Mouse (Mus musculus) myocyte (in vitro differentiated cells): Measurements from ENCODE around the gene Dlx3. TPM values are rescaled to one million over a fixed set of nuclear protein-coding genes. Genes with fewer than 3 reads are reported as not detected.
A peak's percentile ranks its signal among the peaks of the same experiment; 100 is the strongest.

Source experiments
- H3K27me3 ChIP-seq: one replicate; pipeline ENCODE4 v1.6.1; 2011; ENCODE audit not compliant: control insufficient read depth, insufficient read depth, insufficient read length
- H3K36me3 ChIP-seq: one replicate; pipeline ENCODE4 v1.6.1; 2011; ENCODE audit not compliant: control insufficient read depth, insufficient read depth
- H3K4me2 ChIP-seq: one replicate; pipeline ENCODE4 v1.6.1; 2011; ENCODE audit warnings: low read depth, control low read depth
- H3K4me3 ChIP-seq: one replicate; pipeline ENCODE4 v1.5.1; 2011; ENCODE audit warnings: mild to moderate bottlenecking, control low read depth, moderate library complexity
- H3K79me2 ChIP-seq: one replicate; pipeline ENCODE4 v1.6.1; 2011; ENCODE audit not compliant: control insufficient read depth, insufficient read depth
- H3ac ChIP-seq: one replicate; pipeline ENCODE4 v1.6.1; 2011; ENCODE audit not compliant: control insufficient read depth, insufficient read length
- CEBPB ChIP-seq: IDR thresholded peaks from 2 replicates; pipeline ENCODE4 v1.6.1; 2011; ENCODE audit warnings: mild to moderate bottlenecking, moderate library complexity; ENCODE audit not compliant: poor library complexity, insufficient read depth, severe bottlenecking
- E2F4 ChIP-seq: IDR thresholded peaks from one replicate; pipeline ENCODE4 v1.6.1; 2011; ENCODE audit warnings: mild to moderate bottlenecking, control low read depth, moderate library complexity; ENCODE audit not compliant: insufficient read depth
- MAX ChIP-seq: IDR thresholded peaks from one replicate; pipeline ENCODE4 v1.6.1; 2011; ENCODE audit warnings: low read depth, mild to moderate bottlenecking, control low read depth
- MYOD1 ChIP-seq, 3 experiments: IDR thresholded peaks; one replicate each; pipeline ENCODE4 v1.6.1; 2011; ENCODE audit warnings: control low read depth in 2 of 3, low read depth in 2 of 3, mild to moderate bottlenecking in 2 of 3, moderate library complexity in 1 of 3; ENCODE audit not compliant: insufficient read length in 2 of 3, control insufficient read depth in 1 of 3
- MYOG ChIP-seq, 3 experiments: IDR thresholded peaks; one replicate each; pipeline ENCODE4 v1.6.1; 2011; ENCODE audit warnings: control low read depth in 2 of 3, low read depth in 2 of 3, mild to moderate bottlenecking in 2 of 3; ENCODE audit not compliant: insufficient read length in 2 of 3, control insufficient read depth in 1 of 3, insufficient read depth in 1 of 3
- POLR2A ChIP-seq: IDR thresholded peaks from one replicate; pipeline ENCODE4 v1.6.1; 2011; ENCODE audit warnings: low read depth, mild to moderate bottlenecking, control low read depth, moderate library complexity; ENCODE audit not compliant: insufficient read length
- POLR2AphosphoS2 ChIP-seq: IDR thresholded peaks from one replicate; pipeline ENCODE4 v1.6.1; 2011; ENCODE audit warnings: low read depth, control low read depth; ENCODE audit not compliant: insufficient read length
- REST ChIP-seq: IDR thresholded peaks from one replicate; pipeline ENCODE4 v1.6.1; 2011; ENCODE audit warnings: mild to moderate bottlenecking, control low read depth, moderate library complexity; ENCODE audit not compliant: insufficient read depth, insufficient read length
- SRF ChIP-seq: IDR thresholded peaks from one replicate; pipeline ENCODE4 v1.6.1; 2011; ENCODE audit warnings: low read depth; ENCODE audit not compliant: control insufficient read depth, insufficient read length
- TCF12 ChIP-seq: IDR thresholded peaks from one replicate; pipeline ENCODE4 v1.6.1; 2011; ENCODE audit warnings: mild to moderate bottlenecking, control low read depth; ENCODE audit not compliant: poor library complexity, insufficient read depth, severe bottlenecking
- TCF3 ChIP-seq: IDR thresholded peaks from one replicate; pipeline ENCODE4 v1.6.1; 2011; ENCODE audit warnings: low read depth, control low read depth; ENCODE audit not compliant: insufficient read length
- USF1 ChIP-seq: IDR thresholded peaks from one replicate; pipeline ENCODE4 v1.6.1; 2011; ENCODE audit warnings: low read depth, mild to moderate bottlenecking, control low read depth, moderate library complexity
- polyA plus RNA-seq: library from polyadenylated mRNA; unstranded; fragments of >200 nt; fragmentation: generic; extraction: Trizol; gene quantifications from one replicate; pipeline ENCODE4 v1.2.1, GENCODE M21; 2012; ENCODE audit warnings: missing spikeins

Dlx3 gene
- polyA plus RNA-seq, 1 experiment = 6.3 TPM

GRCm38 (mm10) chr11:95082896-95083295 is 37.0 kb upstream of the Dlx3 start:
- no peak overlapping the region for H3K4me3 ChIP-seq
- H3K27me3 ChIP-seq = no peaks in the 10 kb centered on the region
- TF ChIP-seq MAX = no peak
- no peak for TF ChIP-seq POLR2AphosphoS2
- TF ChIP-seq POLR2A = no peak
- no peak for TF ChIP-seq MYOG (IDR thresholded peaks at IDR 0.05; ENCODE audit: control insufficient read depth in 1 of 3, insufficient read depth in 1 of 3, insufficient read length in 2 of 3, low read depth in 2 of 3)
- TF ChIP-seq USF1 = no peak
- no peak for TF ChIP-seq TCF12
- no peak for TF ChIP-seq MYOD1 (IDR thresholded peaks at IDR 0.05; ENCODE audit: control insufficient read depth in 1 of 3, insufficient read length in 2 of 3, low read depth in 2 of 3)
- TF ChIP-seq CEBPB = no peak
- H3ac ChIP-seq = no peak overlapping the region
- no peak overlapping the region for H3K4me2 ChIP-seq
- no peaks in the 10 kb centered on the region for H3K79me2 ChIP-seq
- no peaks in the 10 kb centered on the region for H3K36me3 ChIP-seq

GRCm38 (mm10) chr11:95084175-95084574 is 35.7 kb upstream of the Dlx3 start:
- H3K79me2 ChIP-seq = no peaks in the 10 kb centered on the region
- H3ac ChIP-seq = no peak overlapping the region
- H3K27me3 ChIP-seq = no peaks in the 10 kb centered on the region
- no peaks in the 10 kb centered on the region for H3K36me3 ChIP-seq
- no peak overlapping the region for H3K4me3 ChIP-seq
- TF ChIP-seq MYOG (IDR thresholded peaks at IDR 0.05; ENCODE audit: control insufficient read depth in 1 of 3, insufficient read depth in 1 of 3, insufficient read length in 2 of 3, low read depth in 2 of 3) (no peak), TCF3 (no peak), CEBPB (no peak), USF1 (no peak), MYOD1 (IDR thresholded peaks at IDR 0.05; ENCODE audit: control insufficient read depth in 1 of 3, insufficient read length in 2 of 3, low read depth in 2 of 3) (no peak), POLR2AphosphoS2 (no peak), SRF (no peak), MAX (no peak), POLR2A (no peak), REST (no peak), TCF12 (no peak), E2F4 (no peak)
- no peak overlapping the region for H3K4me2 ChIP-seq

GRCm38 (mm10) chr11:95084811-95085382 is 35.0 kb upstream of the Dlx3 start:
- H3ac ChIP-seq = no peak overlapping the region
- no peak for TF ChIP-seq MYOD1 (IDR thresholded peaks at IDR 0.05; ENCODE audit: control insufficient read depth in 1 of 3, insufficient read length in 2 of 3, low read depth in 2 of 3)
- no peak for TF ChIP-seq E2F4
- TF ChIP-seq TCF3 = no peak
- no peak for TF ChIP-seq POLR2AphosphoS2
- TF ChIP-seq MAX = no peak
- no peak for TF ChIP-seq CEBPB
- TF ChIP-seq REST = no peak
- TF ChIP-seq SRF = no peak
- TF ChIP-seq TCF12 = no peak
- TF ChIP-seq USF1 = no peak
- no peak for TF ChIP-seq POLR2A
- TF ChIP-seq MYOG (IDR thresholded peaks at IDR 0.05; ENCODE audit: control insufficient read depth in 1 of 3, insufficient read depth in 1 of 3, insufficient read length in 2 of 3, low read depth in 2 of 3) = no peak
- peak overlapping the region; percentile 70 for H3K4me2 ChIP-seq

GRCm38 (mm10) chr11:95085710-95086109 is 34.2 kb upstream of the Dlx3 start:
- H3K79me2 ChIP-seq = no peaks in the 10 kb centered on the region
- H3K27me3 ChIP-seq = no peaks in the 10 kb centered on the region
- H3K36me3 ChIP-seq = no peaks in the 10 kb centered on the region
- TF ChIP-seq USF1 (no peak), MYOG (IDR thresholded peaks at IDR 0.05; ENCODE audit: control insufficient read depth in 1 of 3, insufficient read depth in 1 of 3, insufficient read length in 2 of 3, low read depth in 2 of 3) (no peak)
- H3K4me2 ChIP-seq = peak overlapping the region; percentile 70
- no peak overlapping the region for H3K4me3 ChIP-seq
- H3ac ChIP-seq = no peak overlapping the region

More at GRCm38 (mm10) chr11:95084811-95085382, 35.0 kb upstream of the Dlx3 start:
- Histone ChIP-seq H3K27me3 (no peaks in the 10 kb centered on the region), H3K36me3 (no peaks in the 10 kb centered on the region), H3K79me2 (no peaks in the 10 kb centered on the region), H3K4me3 (no peak overlapping the region)

- H3K36me3 ChIP-seq = no peaks in the 10 kb centered on the region
- H3ac ChIP-seq = no peak overlapping the region
Measured at GRCm38 (mm10) chr11:95086229-95086628, 33.7 kb upstream of the Dlx3 start.

More at GRCm38 (mm10) chr11:95086229-95086628, 33.7 kb upstream of the Dlx3 start:
- no peak overlapping the region for H3K4me3 ChIP-seq
- TF ChIP-seq REST (no peak), USF1 (no peak), CEBPB (no peak), SRF (no peak), MAX (no peak), E2F4 (no peak), POLR2AphosphoS2 (no peak), MYOG (IDR thresholded peaks at IDR 0.05; ENCODE audit: control insufficient read depth in 1 of 3, insufficient read depth in 1 of 3, insufficient read length in 2 of 3, low read depth in 2 of 3) (no peak), TCF3 (no peak), POLR2A (no peak), MYOD1 (IDR thresholded peaks at IDR 0.05; ENCODE audit: control insufficient read depth in 1 of 3, insufficient read length in 2 of 3, low read depth in 2 of 3) (no peak), TCF12 (no peak)
- H3K79me2 ChIP-seq = no peaks in the 10 kb centered on the region
- peak overlapping the region; percentile 70 for H3K4me2 ChIP-seq
- no peaks in the 10 kb centered on the region for H3K27me3 ChIP-seq
